In genomic region chr2:72125786-72126185, GRCm38 (mm10) we compare ENCODE assay signal across 27 mouse cellular contexts.
DNase-seq lines count a peak whose midpoint lies in the region; ATAC-seq and TF ChIP-seq lines count a peak whose summit lies in the region.
"Had no signal": no experiment of that assay in that cellular context is flagged by ENCODE, and none has a peak within 500 bp of the region (broad histone marks: within the 10 kb centered on the region; RNA-seq: fewer than 3 reads in every experiment).

No protein-coding gene starts in this region.

- no peak for TF ChIP-seq CTCF in liver, adult 2 months (IDR thresholded peaks at IDR 0.05; ENCODE audit: low read depth, low read length)

- TF ChIP-seq POLR2A in liver, adult 2 months (IDR thresholded peaks at IDR 0.05; ENCODE audit: extremely low read depth, insufficient read depth, low read length) = no peak

- H3K9me3 ChIP-seq in liver, embryonic 11.5 days (ENCODE audit: control insufficient read depth, low read length) = no peaks in the 10 kb centered on the region
- H3K9me3 ChIP-seq: embryonic facial prominence, embryonic 10.5 days; forebrain, embryonic 12.5 days; G1E; heart, embryonic 13.5 days; hindbrain, embryonic 15.5 days; intestine, embryonic 15.5 days; liver, embryonic 15.5 days; lung, embryonic 15.5 days; midbrain, embryonic 13.5 days had no signal

- no peaks in the 10 kb centered on the region for H3K27me3 ChIP-seq in liver, adult 2 months (ENCODE audit: control insufficient read depth, insufficient read depth, low read length)
- H3K27me3 ChIP-seq in liver, embryonic 11.5 days (replicated peaks; ENCODE audit: control insufficient read depth, insufficient read depth, low read length) = no peaks in the 10 kb centered on the region
- H3K27me3 ChIP-seq: CH12.LX; forebrain, embryonic 12.5 days; hindbrain, embryonic 15.5 days; intestine, embryonic 15.5 days; liver, embryonic 15.5 days; lung, embryonic 15.5 days; midbrain, embryonic 13.5 days had no signal

- no peak overlapping the region for H3K4me2 ChIP-seq in liver, embryonic 11.5 days
- H3K4me2 ChIP-seq: forebrain, embryonic 12.5 days; heart, embryonic 13.5 days; hindbrain, embryonic 15.5 days; intestine, embryonic 15.5 days; liver, embryonic 15.5 days; lung, embryonic 15.5 days; midbrain, embryonic 13.5 days had no signal

- H3K27ac ChIP-seq in liver, adult 2 months (replicated peaks; ENCODE audit: insufficient read depth, low read depth, low read length) = no peak overlapping the region
- H3K27ac ChIP-seq in liver, embryonic 11.5 days (ENCODE audit: low read depth, low read length) = no peak overlapping the region
- H3K27ac ChIP-seq: embryonic facial prominence, embryonic 10.5 days; forebrain, embryonic 12.5 days; heart, adult 2 months; heart, embryonic 13.5 days; hindbrain, embryonic 15.5 days; intestine, embryonic 15.5 days; liver, embryonic 15.5 days; lung, embryonic 15.5 days; macrophage; midbrain, embryonic 13.5 days had no signal

- H3K4me3 ChIP-seq in liver, adult 2 months (ENCODE audit: insufficient read depth, low read depth, low read length) = no peak overlapping the region
- H3K4me3 ChIP-seq in liver, embryonic 11.5 days (ENCODE audit: low read depth, low read length) = no peak overlapping the region
- H3K4me3 ChIP-seq: embryonic facial prominence, embryonic 10.5 days; forebrain, embryonic 12.5 days; heart, adult 2 months; heart, embryonic 13.5 days; hindbrain, embryonic 15.5 days; intestine, embryonic 15.5 days; liver, embryonic 15.5 days; lung, embryonic 15.5 days; midbrain, embryonic 13.5 days had no signal

- ATAC-seq in liver, embryonic 11.5 days (replicated peaks; ENCODE audit: low FRiP score) = no peak
- peak; percentile 43; the same call in 1 of the 2 replicates for ATAC-seq in megakaryocyte-erythroid progenitor cell, adult 5-6 weeks (replicated peaks; ENCODE audit: low FRiP score, low TSS enrichment, poor library complexity, severe bottlenecking)
- ATAC-seq: activated CD4-positive, CD25-positive, alpha-beta regulatory T cell, adult 4 months; intestine, embryonic 15.5 days; midbrain, embryonic 13.5 days had no signal

- WGBS in liver, adult 2 months = 58% methylated on average over 3 of the region's 3 CpGs
- 72% methylated on average over 3 of the region's 3 CpGs for WGBS in liver, embryonic 11.5 days

- H3K36me3 ChIP-seq in liver, adult 2 months (ENCODE audit: control insufficient read depth, insufficient read depth, low read length) = no peaks in the 10 kb centered on the region
- no peaks in the 10 kb centered on the region for H3K36me3 ChIP-seq in liver, embryonic 11.5 days (ENCODE audit: control insufficient read depth, insufficient read depth, low read length)
- H3K36me3 ChIP-seq: embryonic facial prominence, embryonic 10.5 days; forebrain, embryonic 12.5 days; G1E; heart, embryonic 13.5 days; hindbrain, embryonic 15.5 days; intestine, embryonic 15.5 days; liver, embryonic 15.5 days; lung, embryonic 15.5 days; midbrain, embryonic 13.5 days had no signal

- H3K4me1 ChIP-seq in liver, adult 2 months (ENCODE audit: control insufficient read depth, insufficient read depth, low read length) = peaks cover 4% of the 10 kb centered on the region; the same call in 1 of the 2 replicates
- peaks cover 7% of the 10 kb centered on the region; the same call in 1 of the 2 replicates for H3K4me1 ChIP-seq in liver, embryonic 11.5 days (replicated peaks; ENCODE audit: control insufficient read depth, insufficient read depth, low read length)
- H3K4me1 ChIP-seq: hindbrain, embryonic 15.5 days; intestine, embryonic 15.5 days; liver, embryonic 15.5 days had no signal

- H3K79me2 ChIP-seq in liver, adult 2 months (ENCODE audit: control insufficient read depth, insufficient read depth, low read length) = no peaks in the 10 kb centered on the region

- H3K9ac ChIP-seq in liver, adult 2 months (ENCODE audit: low read depth, low read length) = no peak overlapping the region
- no peak overlapping the region for H3K9ac ChIP-seq in liver, embryonic 11.5 days (ENCODE audit: low read depth, low read length)
- H3K9ac ChIP-seq: forebrain, embryonic 12.5 days; heart, embryonic 13.5 days; hindbrain, embryonic 15.5 days; intestine, embryonic 15.5 days; liver, embryonic 15.5 days; lung, embryonic 15.5 days; midbrain, embryonic 13.5 days had no signal

- DNase-seq in adrenal gland, adult 2 months = peak; percentile 63
- no peak for DNase-seq in adrenal gland, postnatal 10 days
- DNase-seq in liver, adult 2 months (ENCODE audit: extremely low read depth, low read depth, low spot score) = peak; percentile 47
- DNase-seq in liver, embryonic 11.5 days (ENCODE audit: low spot score) = no peak
- DNase-seq in adrenal gland, postnatal 36 days = peak; percentile 44 to 59
- no peak for DNase-seq in right cerebral cortex, postnatal 36 days (ENCODE audit: low spot score in 2 of 2)
- DNase-seq in layer of hippocampus, adult 9-10 months (ENCODE audit: low spot score) = no peak
- DNase-seq: B cell, adult 2 months; cerebellum, adult 9-10 months; gastrocnemius, postnatal 25 days; heart, adult 2 months; kidney, postnatal 25 days; right cerebral cortex, postnatal 14 days; spleen, adult 18-20 months had no signal

Comparison
In these comparisons a context has a peak if more than half of its experiments do, and no peak if none do; other contexts are left out.
1. DNase-seq: peak in adrenal gland, adult 2 months (single experiment), liver, adult 2 months (single experiment) and adrenal gland, postnatal 36 days (2 of 2); none in adrenal gland, postnatal 10 days (single experiment), liver, embryonic 11.5 days (single experiment), right cerebral cortex, postnatal 36 days (0 of 2) and layer of hippocampus, adult 9-10 months (single experiment).